Mouse (Mus musculus): ENCODE measurements around the gene Capzb. TPM values are rescaled to one million over a fixed set of nuclear protein-coding genes. Genes with fewer than 3 reads are reported as not detected.

Capzb gene
- total RNA-seq, 2 experiments from 2014 or later, result 444 to 499 TPM

DNA sequence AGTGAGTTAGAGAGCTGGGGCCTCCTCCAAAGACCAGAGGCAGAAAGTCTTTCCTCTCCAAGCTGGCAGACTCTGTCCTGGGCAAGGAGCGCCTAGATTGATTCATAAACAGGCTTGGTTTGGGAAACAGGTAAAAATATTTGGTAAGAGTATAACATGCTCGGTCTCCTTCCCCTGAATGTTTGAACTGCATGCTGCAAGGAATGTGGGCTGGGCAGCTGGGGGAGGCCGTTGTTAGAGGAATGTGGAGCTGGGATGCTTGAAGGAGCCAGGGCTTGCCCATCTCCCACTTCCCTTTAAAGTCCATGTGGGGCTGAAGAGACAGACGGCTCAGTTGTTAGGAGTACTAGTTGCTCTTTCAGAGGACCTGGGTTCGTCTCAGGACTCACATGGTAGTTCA lies 57.3 kb downstream of the Capzb start:
- intact Hi-C loops (cut with DNase I), result loop anchor here (5.0 kb wide), 1 partner anchor 38 kb away; no protein-coding TSS in a partner anchor
- no peak for DNase-seq
- no peak overlapping the region for H3K4me3 ChIP-seq
- no peak for TF ChIP-seq CTCF (IDR thresholded peaks at IDR 0.05)
- H3K27ac ChIP-seq, result peak overlapping the region; percentile 90

DNA sequence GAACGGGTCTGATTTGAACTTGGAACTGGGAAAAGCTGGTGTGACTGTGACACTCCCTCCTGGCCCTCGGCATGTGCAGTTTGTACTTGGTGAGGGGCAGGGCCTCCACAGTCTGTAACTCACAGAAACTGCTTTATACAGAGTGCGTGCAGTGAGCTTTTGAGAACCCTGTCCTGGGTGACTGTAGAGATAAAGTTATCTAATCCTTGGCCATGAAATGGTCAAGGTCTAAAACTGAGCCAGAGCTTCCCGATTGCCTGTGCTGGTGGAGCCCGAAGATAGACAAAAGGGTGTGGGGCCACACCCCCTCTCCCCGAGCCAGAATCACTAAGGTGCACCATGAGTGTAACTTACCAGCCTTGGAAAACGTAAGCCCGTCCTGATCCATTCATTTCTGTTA lies 58.2 kb downstream of the Capzb start:
- Histone ChIP-seq H3K4me3 (no peak overlapping the region; the same call in 1 of the 2 replicates), H3K27ac (peak overlapping the region; percentile 90)
- intact Hi-C loops (cut with DNase I), result loop anchor here (5.0 kb wide), 1 partner anchor 39 kb away; no protein-coding TSS in a partner anchor
- no peak for DNase-seq
- TF ChIP-seq CTCF (IDR thresholded peaks at IDR 0.05), result no peak

DNA sequence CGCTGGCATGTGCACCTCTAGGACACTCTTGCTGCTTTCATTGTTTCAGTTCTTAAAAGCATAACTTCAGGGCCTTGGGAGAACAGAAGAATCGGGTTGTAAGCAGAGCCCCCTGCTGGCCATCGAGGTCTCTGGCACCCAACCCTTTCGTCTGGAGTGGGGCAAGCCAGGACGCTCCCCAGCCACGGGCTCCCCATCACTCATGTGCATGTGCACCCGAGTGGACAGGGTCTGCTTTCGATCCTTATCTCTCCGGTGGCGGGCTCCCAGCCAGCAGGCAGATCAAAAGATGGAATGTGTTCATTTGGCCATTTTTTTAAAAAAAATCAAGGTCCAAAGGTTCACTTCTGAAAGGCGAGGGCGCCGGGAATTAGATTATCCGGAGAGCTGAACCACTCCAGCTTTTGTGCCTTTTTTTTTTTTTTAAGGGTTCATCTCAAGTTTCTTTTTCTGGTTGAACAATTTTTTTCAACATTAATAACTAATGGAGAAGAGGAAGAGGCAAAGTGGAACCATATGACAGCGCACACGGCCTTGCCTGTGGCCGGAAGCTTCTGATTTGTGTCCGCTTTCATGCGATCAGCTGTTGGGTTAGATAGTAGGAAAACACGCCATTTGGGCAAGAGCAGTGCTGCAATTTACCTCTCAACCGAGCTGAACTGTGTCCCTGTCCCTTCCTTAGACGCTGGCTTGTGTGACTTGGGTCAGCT lies 59.5 kb downstream of the Capzb start:
- Histone ChIP-seq H3K4me3 (peak overlapping the region; percentile 18; the same call in 1 of the 2 replicates), H3K27ac (peak overlapping the region; percentile 90)
- peak; percentile 93 for TF ChIP-seq CTCF (IDR thresholded peaks at IDR 0.05)
- peak; percentile 88 for DNase-seq
- intact Hi-C loops (cut with DNase I), result loop anchor here (2.0 to 5.0 kb wide), 2 partner anchors 40 to 165 kb away; no protein-coding TSS in a partner anchor

DNA sequence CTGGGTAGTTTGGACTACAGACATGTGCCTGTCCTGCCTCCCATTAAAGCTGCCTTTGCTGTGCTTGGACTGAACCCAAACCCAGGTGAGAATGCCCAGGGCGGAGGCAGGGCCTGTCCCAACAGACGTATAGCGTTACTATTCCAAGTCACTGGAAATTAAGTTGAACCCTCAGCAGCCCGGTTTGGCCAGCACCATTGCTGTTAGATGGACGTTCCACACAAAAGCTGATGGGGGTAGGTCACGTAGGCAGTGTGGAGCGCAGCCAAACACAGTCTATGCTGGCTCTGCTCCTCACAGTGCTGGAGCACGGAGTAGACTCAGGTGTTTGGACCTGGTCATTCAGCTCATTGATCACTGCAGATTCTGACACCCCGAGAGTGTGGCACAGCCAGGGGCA lies 60.5 kb downstream of the Capzb start:
- no peak for DNase-seq
- no peak for TF ChIP-seq CTCF (IDR thresholded peaks at IDR 0.05)

GRCm38 (mm10) chr4:139256146-139256545 lies 63.4 kb downstream of the Capzb start:
- TF ChIP-seq CTCF (IDR thresholded peaks at IDR 0.05), result no peak
- H3K4me3 ChIP-seq, result no peak overlapping the region
- intact Hi-C loops (cut with DNase I), result no loop called here
- H3K27ac ChIP-seq, result peak overlapping the region; percentile 90
- no peak for DNase-seq

More for the DNA sequence above, 60.5 kb downstream of the Capzb start:
- Histone ChIP-seq H3K27ac (peak overlapping the region; percentile 90), H3K4me3 (no peak overlapping the region)
- intact Hi-C loops (cut with DNase I), result loop anchor here (2.0 to 5.0 kb wide), 2 partner anchors 41 to 166 kb away; no protein-coding TSS in a partner anchor

- intact Hi-C loops (cut with DNase I), result no loop called here
- Histone ChIP-seq H3K27ac (peak overlapping the region; percentile 90), H3K4me3 (no peak overlapping the region)
- TF ChIP-seq CTCF (IDR thresholded peaks at IDR 0.05), result no peak
- no peak for DNase-seq
Measured at GRCm38 (mm10) chr4:139256708-139257107, 64.0 kb downstream of the Capzb start.

- Histone ChIP-seq H3K27ac (peak overlapping the region; percentile 90), H3K4me3 (no peak overlapping the region)
- TF ChIP-seq CTCF (IDR thresholded peaks at IDR 0.05), result no peak
- intact Hi-C loops (cut with DNase I), result no loop called here
- DNase-seq, result no peak
Measured at GRCm38 (mm10) chr4:139258621-139259301, 66.1 kb downstream of the Capzb start.

DNA sequence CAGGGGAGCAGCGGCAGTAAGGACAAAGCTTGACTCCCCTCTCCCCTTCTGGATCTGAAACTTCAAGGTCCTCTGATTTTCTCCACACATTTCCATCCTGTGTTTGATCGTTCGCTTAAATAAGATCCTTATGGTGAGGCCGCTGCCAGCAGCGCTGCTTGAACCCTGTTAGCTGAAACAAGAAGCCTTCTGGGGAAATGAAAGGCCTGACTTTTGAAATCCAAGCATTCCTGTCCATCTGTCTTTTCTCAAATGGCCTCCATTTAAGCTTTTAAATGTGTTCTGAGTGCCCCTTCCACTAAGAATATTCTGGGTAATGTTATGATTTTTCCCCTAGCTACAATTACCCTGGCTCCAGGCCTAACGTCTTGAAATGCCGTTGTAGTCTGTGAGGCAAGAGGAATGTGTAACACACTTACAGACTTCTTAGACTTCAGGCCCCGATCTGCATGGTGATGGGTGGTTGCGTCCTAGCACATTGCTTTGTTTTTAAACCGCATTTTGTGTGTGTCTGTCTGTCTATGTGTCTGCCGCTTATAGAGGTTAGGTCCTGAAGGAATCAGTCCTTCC lies 66.7 kb downstream of the Capzb start:
- DNase-seq, result no peak
- TF ChIP-seq CTCF (IDR thresholded peaks at IDR 0.05), result no peak
- Histone ChIP-seq H3K4me3 (no peak overlapping the region), H3K27ac (peak overlapping the region; percentile 90)
- intact Hi-C loops (cut with DNase I), result no loop called here

GRCm38 (mm10) chr4:139262981-139263380 lies 70.3 kb downstream of the Capzb start:
- no peak for TF ChIP-seq CTCF (IDR thresholded peaks at IDR 0.05)
- DNase-seq, result peak; percentile 43
- intact Hi-C loops (cut with DNase I), result no loop called here
- Histone ChIP-seq H3K27ac (0 out of 2 replicates have a peak overlapping the region, but pooled peaks have one; percentile 43), H3K4me3 (no peak overlapping the region)

- no peak overlapping the region for H3K4me3 ChIP-seq
- intact Hi-C loops (cut with DNase I), result no loop called here
- TF ChIP-seq CTCF (IDR thresholded peaks at IDR 0.05), result no peak
- no peak for DNase-seq
- H3K27ac ChIP-seq, result peak overlapping the region; percentile 81
Measured at GRCm38 (mm10) chr4:139265783-139266499, 73.2 kb downstream of the Capzb start.

- intact Hi-C loops (cut with DNase I), result no loop called here
- no peak overlapping the region for H3K4me3 ChIP-seq
- H3K27ac ChIP-seq, result peak overlapping the region; percentile 81
- TF ChIP-seq CTCF (IDR thresholded peaks at IDR 0.05), result no peak
- DNase-seq, result no peak
Measured at GRCm38 (mm10) chr4:139266500-139266865, 73.8 kb downstream of the Capzb start.

GRCm38 (mm10) chr4:139267335-139267734 lies 74.6 kb downstream of the Capzb start:
- no peak for TF ChIP-seq CTCF (IDR thresholded peaks at IDR 0.05)
- intact Hi-C loops (cut with DNase I), result no loop called here
- Histone ChIP-seq H3K4me3 (no peak overlapping the region), H3K27ac (peak overlapping the region; percentile 81)
- no peak for DNase-seq
